Mouse (Mus musculus): ENCODE measurements at regions not wholly inside any gene's neighbourhood (a gene's known extent, or its start where the extent isn't known, plus 50 kb on each side); places are given as distances from the start of the nearest gene placed in this dataset.

- DNase-seq (ENCODE audit: low read depth): no peak
Measured at GRCm38 (mm10) chr3:106879994-106880393, 53.9 kb upstream of the Olfr266 start.

- DNase-seq (ENCODE audit: low read depth): no peak
Measured at GRCm38 (mm10) chr3:106903198-106903597, 77.1 kb upstream of the Olfr266 start.

- DNase-seq (ENCODE audit: low read depth): no peak
Measured at GRCm38 (mm10) chr3:106906668-106907067, 80.6 kb upstream of the Olfr266 start.

- DNase-seq (ENCODE audit: low read depth): no peak
Measured at GRCm38 (mm10) chr3:106936067-106936466, 99.9 kb upstream of the Kcna3 start.

GRCm38 (mm10) chr3:106940095-106940494, 95.9 kb upstream of the Kcna3 start:
- peak; percentile 5 for DNase-seq (ENCODE audit: low read depth)

- no peak for DNase-seq (ENCODE audit: low read depth)
Measured at GRCm38 (mm10) chr3:106955555-106956446, 80.2 kb upstream of the Kcna3 start.

GRCm38 (mm10) chr3:106957162-106957895, 78.6 kb upstream of the Kcna3 start:
- no peak for DNase-seq (ENCODE audit: low read depth)

GRCm38 (mm10) chr3:106958194-106958593, 77.8 kb upstream of the Kcna3 start:
- DNase-seq (ENCODE audit: low read depth): no peak

- no peak for DNase-seq (ENCODE audit: low read depth)
Measured at GRCm38 (mm10) chr3:106960596-106960995, 75.4 kb upstream of the Kcna3 start.

- peak; percentile 25 for DNase-seq (ENCODE audit: low read depth)
Measured at GRCm38 (mm10) chr3:106962466-106962865, 73.5 kb upstream of the Kcna3 start.

GRCm38 (mm10) chr3:106966198-106966597, 69.8 kb upstream of the Kcna3 start:
- no peak for DNase-seq (ENCODE audit: low read depth)

GRCm38 (mm10) chr3:106967479-106967878, 68.5 kb upstream of the Kcna3 start:
- DNase-seq (ENCODE audit: low read depth): no peak

GRCm38 (mm10) chr3:106974114-106974789, 61.7 kb upstream of the Kcna3 start:
- no peak for DNase-seq (ENCODE audit: low read depth)

- no peak for DNase-seq (ENCODE audit: low read depth)
Measured at GRCm38 (mm10) chr3:106978728-106979127, 57.2 kb upstream of the Kcna3 start.

GRCm38 (mm10) chr3:106980914-106981313, 55.1 kb upstream of the Kcna3 start:
- DNase-seq (ENCODE audit: low read depth): no peak

GRCm38 (mm10) chr3:106981323-106981722, 54.6 kb upstream of the Kcna3 start:
- DNase-seq (ENCODE audit: low read depth): no peak

GRCm38 (mm10) chr3:106984231-106984630, 51.7 kb upstream of the Kcna3 start:
- DNase-seq (ENCODE audit: low read depth): no peak
